Mouse (Mus musculus) gastrocnemius, postnatal 14 days (tissue): ENCODE measurements around the gene Ptgs1. TPM values are rescaled to one million over a fixed set of nuclear protein-coding genes. Genes with fewer than 3 reads are reported as not detected.
A peak's percentile ranks its signal among the peaks of the same experiment; 100 is the strongest.
"Not testable (repeated sequence)": the region's sequence is repeated elsewhere in the genome, so short reads cannot be mapped to it uniquely, and the experiment has no call there.

Experiments used
- DNase-seq: peaks from one replicate; pipeline ENCODE4 v3.0.0; 2021; ENCODE audit warnings: mixed read lengths
- intact Hi-C: fragments of 180-260 bp; cut with DNase I; formaldehyde crosslinking; loops from one replicate; pipeline ENCODE4 v1.15.1; 2025; ENCODE audit warnings: low total_unique reads
- long read RNA-seq, 2 experiments: library from polyadenylated mRNA; stranded (forward); transcript quantifications; one replicate each; pipeline ENCODE4 v2.0.0; 2021
- total RNA-seq, 2 experiments: library from RNA; stranded (reverse); gene quantifications; 2 replicates each; pipeline ENCODE4 v1.2.3; 2021

Ptgs1 gene
- total RNA-seq: 1 to 10 TPM; 3.9 to 5.4 TPM
- long read RNA-seq, experiment 1, transcript Ptgs1-201 (11 exons, 2,867 nt): major isoform, 9 of 10 reads
- long read RNA-seq, experiment 1, partial matches to known transcripts: 1 of 10 reads
- long read RNA-seq, experiment 1, other reads (novel, unspliced or antisense): 0 of 10 reads
- long read RNA-seq, experiment 2, partial matches to known transcripts: 2 of 5 reads
- long read RNA-seq, experiment 2, other reads (novel, unspliced or antisense): 0 of 5 reads

DNA sequence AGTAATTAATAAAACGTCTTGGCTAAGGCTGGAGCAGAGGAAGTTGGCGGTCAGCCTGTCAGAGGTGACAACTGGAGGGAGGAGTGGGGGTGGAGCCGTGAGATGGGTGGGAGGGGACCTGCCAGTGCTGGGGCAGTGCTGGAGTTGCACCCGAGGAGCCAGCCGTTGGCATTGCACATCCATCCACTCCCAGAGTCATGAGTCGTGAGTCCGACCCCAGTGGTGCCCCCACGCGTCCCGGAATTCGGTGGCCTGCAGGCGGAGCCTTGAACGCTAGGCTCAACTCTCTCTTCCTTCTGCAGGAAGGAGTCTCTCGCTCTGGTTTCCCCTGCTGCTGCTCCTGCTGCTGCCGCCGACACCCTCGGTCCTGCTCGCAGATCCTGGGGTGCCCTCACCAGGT is at the start of gene Ptgs1:
Gene Ptgs1, plus strand, starts transcription at position 61 of the 400 bp plus-strand sequence.
- DNase-seq: peak; percentile 35
- intact Hi-C loops: no loop called here

DNA sequence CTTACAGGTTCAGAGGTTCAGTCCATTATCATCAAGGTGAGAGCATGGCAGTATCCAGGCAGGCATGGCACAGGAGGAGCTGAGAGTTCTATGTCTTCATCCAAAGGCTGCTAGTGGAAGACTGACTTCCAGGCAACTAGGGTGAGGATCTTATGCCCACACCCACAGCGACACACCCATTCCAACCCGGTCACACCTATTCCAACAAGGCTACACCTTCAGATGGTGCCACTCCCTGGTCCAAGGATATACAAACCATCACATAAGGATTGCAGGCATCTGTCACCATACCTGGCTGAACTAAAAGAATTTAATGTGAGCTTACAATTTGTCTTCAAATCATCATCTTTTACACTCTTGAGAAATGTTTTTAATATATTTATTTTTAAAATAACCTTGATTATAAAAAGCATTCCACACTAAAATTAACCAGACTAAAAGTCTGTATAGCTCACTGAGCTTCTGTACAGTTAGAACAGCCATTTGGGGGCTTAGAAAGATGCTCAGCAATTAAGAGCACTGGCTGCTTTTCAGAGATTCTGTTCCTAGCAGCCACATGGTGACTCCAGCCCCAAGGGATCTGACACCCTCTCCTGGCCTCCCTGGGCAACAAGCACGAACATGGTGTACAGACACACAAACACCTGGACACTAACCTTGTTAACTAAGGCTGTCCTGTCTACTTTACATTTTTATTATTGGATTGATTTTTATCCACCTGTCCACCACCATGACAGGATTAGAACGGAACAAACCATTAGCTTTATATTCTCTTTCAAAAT is 48.4 kb upstream of the Ptgs1 start:
- intact Hi-C loops: not testable (repeated sequence)

DNA sequence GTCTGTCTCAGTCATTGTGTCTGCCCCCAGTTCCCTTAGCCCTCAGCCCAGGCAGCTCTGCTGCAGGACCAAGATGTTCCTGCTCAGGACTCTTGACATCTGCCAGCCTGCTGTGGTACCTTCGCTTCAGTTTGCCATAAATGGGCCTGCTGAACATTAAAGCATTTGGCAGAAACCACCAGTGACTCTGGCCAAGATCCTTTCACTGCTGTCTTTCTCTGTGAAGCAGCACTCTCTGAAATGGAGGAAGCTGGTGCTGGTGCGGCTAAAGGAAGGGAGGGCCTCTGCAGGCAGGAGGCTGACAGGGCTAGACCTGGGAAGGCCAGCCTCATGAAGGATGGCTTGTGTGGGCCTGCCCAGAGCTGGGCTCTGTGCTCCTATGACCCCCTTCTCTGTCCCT is 46.9 kb upstream of the Ptgs1 start:
- DNase-seq: no peak
- intact Hi-C loops: no loop called here

More for the DNA sequence above, 48.4 kb upstream of the Ptgs1 start:
- not testable (repeated sequence) for DNase-seq

DNA sequence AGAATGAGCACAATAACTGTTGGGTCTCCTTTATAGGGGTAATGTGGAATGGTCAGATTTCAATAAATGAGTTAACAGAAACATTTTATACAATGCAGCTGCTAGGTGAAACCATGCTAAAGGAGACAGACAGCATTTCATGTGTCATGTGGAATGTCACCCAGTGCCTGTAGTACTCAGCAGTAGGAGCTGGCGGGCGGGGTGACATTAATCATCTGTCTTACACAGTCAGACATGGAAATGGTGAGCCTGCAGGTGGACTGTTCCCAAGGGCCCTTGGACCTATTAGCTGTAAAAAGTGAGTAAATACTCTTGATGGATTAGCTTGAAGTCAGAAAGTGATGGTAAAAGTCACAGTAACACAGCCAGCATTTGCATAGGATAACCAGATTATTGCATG is 46.0 kb upstream of the Ptgs1 start:
- no peak for DNase-seq
- intact Hi-C loops: no loop called here

DNA sequence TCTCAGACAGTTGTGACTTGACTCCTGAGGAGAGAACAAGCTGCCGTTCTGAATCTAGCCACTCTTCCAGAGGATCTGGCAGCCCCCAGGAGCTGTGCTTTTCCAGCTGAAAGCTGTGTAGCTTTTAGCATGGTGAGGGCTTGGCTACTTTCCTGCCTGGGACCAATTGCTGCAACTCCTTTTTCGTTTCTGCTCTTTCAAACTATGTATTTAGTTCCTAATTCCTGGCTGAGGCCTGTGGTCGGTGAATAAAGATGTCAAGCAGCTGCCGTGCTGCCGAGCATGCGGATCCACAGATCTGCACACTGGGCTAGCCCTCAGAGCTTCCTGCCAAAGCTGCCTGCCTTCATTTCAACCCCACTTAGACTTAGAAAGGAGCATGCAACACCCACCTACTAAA is 45.4 kb upstream of the Ptgs1 start:
- no peak for DNase-seq
- intact Hi-C loops: no loop called here

DNA sequence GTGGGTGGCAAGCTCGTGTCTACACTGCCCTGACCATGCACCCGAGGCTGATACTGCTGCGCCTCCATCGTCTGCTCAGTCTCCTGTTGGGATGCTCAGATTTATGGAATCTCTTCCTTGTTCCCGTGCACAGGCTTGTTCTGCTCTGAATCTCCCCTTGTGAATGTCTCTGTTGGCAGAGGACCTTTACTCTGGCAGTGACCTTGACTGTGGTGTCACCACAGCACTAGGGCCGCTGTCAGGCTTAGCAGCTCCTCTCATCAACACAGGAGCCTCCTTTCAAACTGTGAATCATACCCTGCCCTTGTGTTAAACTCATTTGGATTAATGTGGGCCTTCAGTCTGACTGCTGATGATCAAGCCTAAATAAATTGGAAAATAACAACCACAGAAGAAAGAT is 41.0 kb upstream of the Ptgs1 start:
- DNase-seq, intact Hi-C loops: not testable (repeated sequence)

DNA sequence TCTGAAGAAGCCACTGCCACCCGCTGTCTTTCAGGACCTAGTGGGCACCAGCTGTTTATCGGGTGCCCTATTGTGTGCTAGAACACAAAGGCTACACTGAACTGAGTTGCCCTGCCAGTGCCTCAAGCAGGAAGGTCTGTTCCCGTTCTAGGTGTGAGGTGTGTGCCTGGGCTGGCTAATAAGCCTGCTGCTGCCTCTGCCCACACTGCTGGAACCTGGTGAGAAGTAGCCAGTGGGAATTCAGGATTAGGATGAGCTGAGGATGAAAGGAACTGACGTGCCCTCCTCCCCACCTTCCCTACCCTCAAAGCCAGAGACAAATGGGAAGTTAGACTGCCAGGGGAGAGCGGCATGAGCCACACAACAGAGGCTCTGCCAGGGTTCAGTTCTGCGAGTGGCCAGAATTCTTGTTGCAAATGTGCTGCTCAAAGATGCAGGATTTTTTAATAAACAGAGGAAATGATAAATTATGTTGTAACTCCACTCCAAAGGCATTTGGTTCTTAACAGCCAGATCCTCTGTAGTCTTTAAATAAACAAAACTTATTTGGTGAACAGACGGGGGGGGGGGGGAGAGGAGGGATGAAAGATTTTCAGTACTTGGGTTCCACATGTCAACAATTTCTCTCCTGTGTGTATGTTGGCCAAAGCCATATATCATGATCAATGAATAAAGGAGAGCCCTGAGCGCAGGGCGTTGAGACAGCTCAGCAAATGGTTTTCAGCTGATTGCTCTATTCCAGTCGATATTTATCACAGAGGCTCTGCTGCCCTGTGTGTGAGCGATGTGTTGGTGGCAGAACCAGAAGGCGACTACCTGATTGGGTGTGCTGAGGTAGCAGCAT is 38.9 kb upstream of the Ptgs1 start:
- intact Hi-C loops: no loop called here
- no peak for DNase-seq

DNA sequence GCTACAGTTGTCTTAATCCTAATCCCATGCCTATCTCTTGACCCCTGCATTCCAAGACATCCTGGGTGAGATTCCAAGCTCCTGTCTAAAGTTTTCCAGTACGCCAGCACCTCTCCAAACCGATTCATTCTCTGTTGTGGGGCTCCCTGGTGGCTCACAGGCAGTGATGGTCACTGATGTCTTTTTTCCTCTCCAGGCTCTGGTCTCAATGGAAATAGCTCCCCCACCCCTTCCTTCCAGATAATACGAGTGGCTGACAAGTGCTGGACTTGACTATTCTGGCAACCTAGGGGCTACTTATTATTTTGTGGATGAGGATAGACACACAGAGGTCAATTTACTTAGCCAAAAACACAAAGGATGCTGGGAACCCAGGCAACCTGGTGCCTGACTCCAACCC is 33.2 kb upstream of the Ptgs1 start:
- intact Hi-C loops: no loop called here

DNA sequence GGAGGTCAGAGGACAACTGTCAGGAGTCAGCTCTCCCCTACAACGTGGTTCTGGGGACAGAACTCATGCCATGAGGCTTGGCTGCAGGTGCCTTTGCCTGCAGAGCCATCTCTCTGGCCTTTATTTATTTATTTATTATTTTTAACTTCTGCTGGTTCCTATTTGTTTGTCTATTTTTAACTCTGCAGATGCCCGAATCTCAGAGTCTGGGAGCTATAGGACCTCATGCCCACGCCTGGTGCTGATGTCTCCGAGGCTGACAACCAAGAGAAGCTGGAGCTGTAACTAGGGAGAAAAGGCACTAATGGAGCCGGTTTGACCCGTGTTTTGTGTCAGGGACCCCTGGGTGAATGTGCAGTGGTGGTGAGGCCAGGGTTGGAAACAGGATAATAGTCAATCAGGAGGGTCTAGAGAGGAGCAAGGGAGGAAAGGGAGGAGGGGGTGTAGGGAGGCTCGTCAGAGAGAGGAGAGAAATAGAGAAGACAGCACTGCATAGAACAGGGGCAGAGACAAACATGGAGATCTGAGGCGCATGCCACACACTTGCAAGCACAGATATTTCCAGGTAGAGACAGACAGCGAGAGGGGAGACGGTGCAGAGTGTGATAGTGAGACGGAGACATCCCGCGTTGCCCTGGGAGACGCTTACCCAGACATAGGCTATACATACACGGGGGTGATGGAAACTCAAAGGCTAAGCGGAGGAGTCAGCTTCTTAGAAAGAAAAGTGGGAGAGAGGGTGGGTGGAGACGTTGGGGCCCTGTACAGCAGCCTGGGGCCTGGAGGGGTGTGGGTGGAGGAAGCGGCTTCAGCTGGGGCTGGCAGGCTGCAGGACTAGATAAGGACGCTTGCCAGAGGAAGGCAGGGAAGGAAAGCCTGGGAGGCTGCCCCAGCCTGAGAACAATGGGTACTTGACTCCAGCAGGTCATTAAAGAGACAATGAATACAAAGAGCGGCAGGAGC is 32.0 kb upstream of the Ptgs1 start:
- no peak for DNase-seq
- intact Hi-C loops: no loop called here

More for the DNA sequence above, 33.2 kb upstream of the Ptgs1 start:
- no peak for DNase-seq

DNA sequence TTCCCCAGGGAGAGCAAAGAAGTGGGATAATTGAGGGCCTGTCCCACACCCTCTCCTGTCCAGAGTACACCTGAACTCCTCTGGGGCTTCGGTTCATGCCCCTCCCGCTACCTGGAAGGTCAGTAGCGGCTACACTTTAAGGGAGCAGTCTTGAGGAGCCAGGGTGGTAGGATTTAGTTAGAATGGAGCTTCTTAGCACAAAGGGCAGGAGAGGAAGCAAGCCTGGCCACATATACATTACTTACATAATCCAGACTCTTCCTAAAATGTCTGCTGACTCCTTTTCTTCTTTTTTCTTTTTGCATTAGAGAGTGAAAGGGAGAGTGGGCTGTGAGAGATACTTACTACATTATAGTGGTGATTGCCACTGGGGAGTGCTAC is 31.4 kb upstream of the Ptgs1 start:
- intact Hi-C loops: no loop called here
- DNase-seq: no peak

DNA sequence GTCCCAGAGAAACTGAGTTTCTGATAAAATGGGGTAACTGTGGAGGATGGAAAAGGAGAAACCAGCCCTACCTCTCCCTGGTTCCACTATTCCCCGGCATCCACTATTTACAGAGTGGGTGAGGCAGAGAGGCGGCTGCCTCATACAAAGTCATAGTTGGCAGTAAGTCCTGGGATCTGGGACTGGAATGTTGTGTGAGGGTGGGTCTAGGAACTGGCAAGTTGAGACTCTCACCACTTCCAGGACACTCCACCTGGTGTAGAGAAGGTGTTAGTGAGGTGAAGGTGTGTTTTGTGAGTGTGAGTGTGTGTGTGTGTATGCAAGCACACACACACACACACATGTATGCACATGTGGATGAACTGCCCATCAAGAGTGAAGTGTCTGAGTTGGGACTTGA is 29.4 kb upstream of the Ptgs1 start:
- no peak for DNase-seq
- intact Hi-C loops: no loop called here

DNA sequence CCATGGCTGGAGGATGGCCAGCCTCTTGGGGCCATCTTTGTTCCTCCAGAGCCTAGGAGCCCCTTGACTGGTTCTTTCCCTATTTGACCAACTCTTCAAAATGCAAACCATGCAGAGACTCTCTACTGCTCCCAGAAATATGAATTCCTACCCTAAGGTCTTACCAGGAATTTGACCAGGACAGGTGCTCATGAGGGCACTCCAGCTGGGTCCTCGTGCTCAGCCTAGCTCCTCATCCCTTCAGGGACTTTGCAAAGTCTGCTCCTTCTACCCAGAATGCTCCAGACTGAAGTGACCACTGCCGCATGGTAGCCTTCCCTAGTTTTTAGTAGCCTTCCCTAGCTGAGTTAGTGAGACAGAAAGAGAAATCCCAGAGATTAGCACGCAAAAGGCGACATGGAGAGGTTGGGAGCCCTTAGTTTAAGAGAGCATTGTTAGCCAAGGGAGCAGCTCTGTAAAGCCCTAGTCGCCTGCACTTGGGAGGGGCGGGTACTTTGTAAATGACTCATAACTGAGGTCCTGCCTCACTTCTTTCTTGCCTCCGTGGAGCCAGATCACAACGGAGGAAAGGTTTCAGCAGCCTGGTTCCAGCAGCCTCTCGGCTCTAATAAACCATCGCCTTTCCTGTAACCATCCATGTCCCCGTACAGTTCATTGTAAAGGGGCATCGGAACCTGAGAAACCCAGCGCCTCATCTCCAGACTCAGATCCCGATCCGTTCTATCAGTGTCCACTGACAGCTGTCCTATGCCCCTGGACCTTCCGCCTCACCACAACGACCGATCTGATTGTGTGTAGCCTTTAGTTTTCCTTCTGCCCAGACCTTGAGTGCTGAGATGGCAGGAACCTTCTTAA is 28.2 kb upstream of the Ptgs1 start:
- intact Hi-C loops: no loop called here
- DNase-seq: no peak

DNA sequence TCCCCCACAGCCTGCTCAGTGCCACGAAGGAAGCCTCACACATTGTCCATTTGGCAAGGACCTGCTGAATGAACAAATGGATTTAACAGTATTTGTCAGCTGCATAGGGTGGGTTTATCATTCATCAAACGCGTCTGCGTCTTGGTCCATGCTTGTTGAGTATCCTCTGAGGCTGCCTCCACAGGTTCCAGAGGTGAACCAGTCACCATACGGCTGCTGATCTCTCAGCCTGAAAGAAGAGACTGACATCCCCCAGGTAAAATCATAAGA is 27.7 kb upstream of the Ptgs1 start:
- no peak for DNase-seq
- intact Hi-C loops: no loop called here

DNA sequence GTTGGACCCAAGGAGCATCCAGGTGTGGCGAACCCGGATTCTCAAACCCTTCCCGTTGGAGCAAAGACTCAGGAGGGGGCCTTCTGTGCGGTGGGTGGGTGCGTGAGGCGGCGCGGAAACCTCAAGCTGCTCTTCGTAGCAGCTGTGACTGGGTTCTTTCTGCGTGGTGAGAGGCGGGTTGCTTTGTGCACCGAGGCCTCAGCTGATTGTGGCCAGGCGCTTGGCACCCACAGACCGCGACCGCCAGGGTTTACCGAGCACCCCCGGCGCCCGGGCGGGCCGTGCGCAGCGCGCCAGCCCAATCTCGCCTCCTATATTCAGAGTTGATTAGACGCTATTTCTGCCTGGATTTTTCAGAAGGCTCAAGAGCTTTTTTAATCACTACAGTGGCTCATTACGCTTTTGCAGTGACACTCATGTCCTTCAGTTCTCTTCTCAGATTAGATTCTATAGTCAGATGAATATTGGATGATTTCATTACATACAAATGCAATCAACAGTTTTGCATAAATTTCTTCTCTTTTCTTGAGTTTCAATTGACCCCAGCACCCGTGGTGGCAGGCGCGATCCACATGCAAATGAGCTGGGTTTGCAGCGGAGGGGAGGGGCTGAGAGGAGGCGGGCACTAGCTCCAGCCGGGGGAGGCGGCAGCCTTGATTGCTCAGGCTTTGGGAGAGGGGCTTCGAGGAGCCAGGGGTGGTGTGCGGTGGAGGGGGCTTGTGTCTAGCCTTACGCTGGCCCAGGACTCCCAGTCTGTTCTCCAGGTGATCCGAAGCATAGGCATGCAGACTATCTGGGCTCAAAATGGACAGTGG is 27.0 kb upstream of the Ptgs1 start:
- intact Hi-C loops: no loop called here
- DNase-seq: no peak

DNA sequence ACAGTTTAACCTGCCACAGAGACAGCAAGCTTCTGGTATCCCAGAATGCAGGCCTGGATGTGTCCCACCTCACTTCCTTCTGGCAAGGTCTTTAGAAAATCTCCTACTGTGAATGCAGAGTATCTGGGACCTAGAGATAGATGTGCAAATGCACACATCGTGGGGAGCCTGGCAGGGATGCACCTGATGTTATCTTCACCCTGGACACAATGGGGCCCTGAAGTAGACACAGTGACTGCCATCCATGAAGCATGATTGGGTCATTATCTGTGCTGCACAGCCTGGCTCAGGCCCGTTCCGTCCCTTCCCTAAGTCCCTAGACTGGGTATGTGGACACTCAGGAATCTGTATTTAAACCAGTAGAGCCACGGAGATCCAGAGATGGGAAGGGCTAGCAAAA is 25.6 kb upstream of the Ptgs1 start:
- intact Hi-C loops: no loop called here
- DNase-seq: no peak

DNA sequence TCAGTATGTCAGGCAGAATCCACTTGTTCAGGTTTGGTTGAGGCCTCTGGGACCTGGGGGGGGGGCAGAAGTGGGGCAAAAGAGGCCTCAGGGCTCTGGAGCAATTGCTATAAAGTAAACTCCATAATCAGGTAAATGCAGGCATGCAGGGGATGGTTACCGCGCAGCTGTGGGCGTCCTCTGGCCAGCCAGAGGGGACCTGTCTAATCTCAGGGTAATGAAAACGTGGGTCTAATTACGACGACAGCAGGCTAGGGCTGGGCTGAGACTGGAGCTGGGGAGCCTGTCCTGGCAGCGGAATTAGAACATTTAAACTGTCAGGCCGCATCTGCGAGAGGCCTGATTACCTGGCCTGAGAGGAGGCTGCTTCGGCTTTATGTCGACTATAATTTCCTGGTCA is 23.2 kb upstream of the Ptgs1 start:
- intact Hi-C loops: no loop called here
- DNase-seq: no peak

DNA sequence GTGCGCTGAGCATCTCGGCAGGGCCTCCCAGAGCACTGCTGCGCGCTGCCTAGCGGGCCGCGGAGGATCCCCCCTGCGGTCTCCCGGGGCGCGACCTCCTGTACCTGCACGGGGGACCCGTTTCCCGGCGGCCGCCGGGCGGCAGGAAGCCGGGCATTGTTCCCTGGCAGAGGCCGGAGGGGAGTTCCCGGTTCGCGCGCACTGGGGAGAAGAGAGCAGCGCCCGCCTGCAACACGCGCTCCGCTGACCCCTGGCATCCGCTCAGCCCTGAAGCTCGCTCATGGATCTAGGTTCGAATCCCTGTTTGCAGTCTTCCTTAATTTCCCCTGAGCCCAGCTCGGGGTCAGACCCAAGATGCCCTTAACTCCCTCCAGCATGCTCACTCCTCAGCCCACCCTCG is 19.4 kb upstream of the Ptgs1 start:
- peak; percentile 43 for DNase-seq
- intact Hi-C loops: loop anchor here (10.0 kb wide), 1 partner anchor 64 kb away; no protein-coding TSS in a partner anchor

DNA sequence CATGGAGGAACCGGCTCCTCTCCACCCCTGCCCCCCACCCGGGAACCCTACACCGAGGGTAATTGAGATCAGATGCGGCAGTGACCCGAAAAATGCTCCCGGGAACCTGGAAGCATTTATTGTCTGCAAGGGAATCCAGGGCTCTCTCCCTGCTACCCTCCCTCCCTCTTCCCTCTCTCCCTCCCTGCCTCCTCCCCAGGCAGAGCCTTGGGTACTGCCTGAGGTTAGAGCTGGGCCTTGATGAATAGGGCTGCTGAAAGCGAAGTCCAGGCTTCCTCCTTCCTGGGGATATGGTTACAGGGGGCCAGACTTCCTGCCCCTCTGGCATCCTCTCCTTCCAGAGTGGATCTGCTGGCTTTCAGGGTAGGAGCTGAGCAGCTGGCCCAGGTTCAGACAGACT is 18.4 kb upstream of the Ptgs1 start:
- intact Hi-C loops: loop anchor here (10.0 kb wide), 1 partner anchor 63 kb away; no protein-coding TSS in a partner anchor
- no peak for DNase-seq
